Mouse (Mus musculus) bone marrow, adult 2 months (tissue): ENCODE measurements around the gene Cd37. TPM values are rescaled to one million over a fixed set of nuclear protein-coding genes. Genes with fewer than 3 reads are reported as not detected.

Experiments used
- H3K27ac ChIP-seq: fragments of 200-500 bp; 2 replicates; pipeline ENCODE4 v1.5.1; 2012; ENCODE audit warnings: low read depth, mild to moderate bottlenecking, control low read depth, inconsistent platforms, low read length; ENCODE audit not compliant: control insufficient read depth, poor library complexity, insufficient read depth
- H3K4me1 ChIP-seq: fragments of 200-500 bp; 2 replicates; pipeline ENCODE4 v1.6.1; 2011; ENCODE audit warnings: low read length; ENCODE audit not compliant: control insufficient read depth, insufficient read depth
- H3K4me3 ChIP-seq: fragments of 200-500 bp; replicated peaks from 2 replicates; pipeline ENCODE3; 2011; ENCODE audit warnings: mild to moderate bottlenecking, low read depth, low read length, control low read depth; ENCODE audit not compliant: control insufficient read depth
- CTCF ChIP-seq: fragments of 200-500 bp; IDR thresholded peaks from 2 replicates; pipeline ENCODE4 v1.5.1; 2011; ENCODE audit warnings: low read length, control low read depth; ENCODE audit not compliant: control insufficient read depth, insufficient read depth
- POLR2A ChIP-seq: fragments of 200-500 bp; IDR thresholded peaks from 2 replicates; pipeline ENCODE4 v1.6.1; 2011; ENCODE audit warnings: low read depth, mild to moderate bottlenecking, control low read depth, low read length, borderline replicate concordance; ENCODE audit not compliant: control insufficient read depth
- WGBS: fragments of 180-500 bp; shearing (Covaris S2); methylation state at CpG from one replicate; pipeline ENCODE4 v1.1.7; 2018; 5-methylcytosine and 5-hydroxymethylcytosine counted together
- polyA plus RNA-seq: library from polyadenylated mRNA; stranded (reverse); fragments of >200 nt; gene quantifications from 2 replicates; pipeline ENCODE4 v1.2.4, GENCODE M21; 2011; ENCODE audit warnings: low replicate concordance; ENCODE audit not compliant: missing spikeins, insufficient read depth, insufficient read length

Gene Cd37
- polyA plus RNA-seq, 1 experiment = 405 TPM

DNA sequence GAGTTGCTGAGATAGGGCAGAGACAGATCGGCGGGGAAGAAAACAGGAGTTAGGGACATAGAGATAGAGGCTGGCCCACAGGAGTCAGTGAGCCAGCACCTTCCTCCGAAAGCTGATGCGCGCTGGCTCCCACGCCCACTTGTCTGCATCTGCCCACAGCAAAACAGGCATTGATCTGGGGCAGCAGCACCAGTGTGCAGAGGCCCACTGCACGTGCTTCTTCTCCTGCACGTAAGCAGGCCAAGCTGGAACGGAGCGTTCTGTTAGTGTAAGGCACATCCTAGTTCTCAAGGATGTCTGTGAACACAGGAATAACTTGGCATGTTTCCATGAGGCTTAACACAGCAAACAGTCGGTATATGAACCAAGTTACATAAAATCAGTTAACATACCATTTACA is 40.0 kb downstream of the Cd37 start:
- no peak overlapping the region for H3K4me3 ChIP-seq
- no peak for TF ChIP-seq POLR2A
- TF ChIP-seq CTCF = no peak
- WGBS = 82% methylated on average over 11 of the region's 11 CpGs
- no peaks in the 10 kb centered on the region; the same call in 1 of the 2 replicates for H3K4me1 ChIP-seq
- H3K27ac ChIP-seq = no peak overlapping the region

DNA sequence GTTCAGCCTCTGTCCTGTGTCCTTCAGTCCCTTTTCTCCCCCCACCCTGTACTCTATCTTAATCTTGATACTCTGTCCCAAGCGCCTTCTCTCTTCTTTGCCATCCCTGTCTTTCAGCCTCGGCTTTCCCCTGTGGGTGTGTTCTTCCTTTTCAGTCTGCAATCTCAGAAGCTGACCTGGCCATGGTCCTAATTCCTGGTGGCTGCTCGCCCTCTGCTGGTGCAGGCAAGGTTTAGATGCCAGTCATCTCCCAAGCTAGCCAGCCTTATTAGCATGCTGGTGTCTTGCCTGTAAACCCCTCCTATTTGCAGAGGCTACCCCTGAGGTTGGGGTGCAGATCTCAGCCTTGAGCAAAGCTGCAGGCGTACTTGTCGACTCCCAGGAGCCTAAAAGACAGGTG is 40.5 kb downstream of the Cd37 start:
- 18% methylated on average over 5 of the region's 5 CpGs for WGBS
- H3K4me1 ChIP-seq = no peaks in the 10 kb centered on the region; the same call in 1 of the 2 replicates
- no peak overlapping the region for H3K27ac ChIP-seq
- no peak overlapping the region for H3K4me3 ChIP-seq
- TF ChIP-seq POLR2A (no peak), CTCF (peak; percentile 80)

DNA sequence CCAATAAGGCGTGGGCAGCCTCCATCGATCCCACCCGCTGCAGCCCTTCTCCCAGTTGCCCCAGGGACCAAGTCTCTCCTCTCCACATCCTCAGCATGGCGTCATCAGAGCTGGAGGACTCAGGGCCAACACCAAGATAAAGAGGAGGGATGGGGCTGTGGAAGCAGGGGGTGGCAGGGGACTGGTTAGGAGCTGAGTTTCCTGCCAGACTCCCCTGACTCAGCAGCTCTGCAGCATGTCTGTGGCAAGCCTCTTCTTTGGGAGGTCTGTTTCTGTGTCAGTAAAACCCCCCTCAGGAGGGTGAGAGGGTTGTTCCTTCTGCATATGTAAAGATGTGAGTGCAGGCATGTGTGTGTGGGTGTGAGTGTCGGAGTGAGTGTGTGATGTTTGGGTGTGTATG is 41.9 kb downstream of the Cd37 start:
- TF ChIP-seq POLR2A = no peak
- no peak for TF ChIP-seq CTCF
- Histone ChIP-seq H3K4me3 (no peak overlapping the region), H3K4me1 (no peaks in the 10 kb centered on the region; the same call in 1 of the 2 replicates), H3K27ac (no peak overlapping the region)
- 52% methylated on average over 5 of the region's 5 CpGs for whole genome bisulfite sequencing

DNA sequence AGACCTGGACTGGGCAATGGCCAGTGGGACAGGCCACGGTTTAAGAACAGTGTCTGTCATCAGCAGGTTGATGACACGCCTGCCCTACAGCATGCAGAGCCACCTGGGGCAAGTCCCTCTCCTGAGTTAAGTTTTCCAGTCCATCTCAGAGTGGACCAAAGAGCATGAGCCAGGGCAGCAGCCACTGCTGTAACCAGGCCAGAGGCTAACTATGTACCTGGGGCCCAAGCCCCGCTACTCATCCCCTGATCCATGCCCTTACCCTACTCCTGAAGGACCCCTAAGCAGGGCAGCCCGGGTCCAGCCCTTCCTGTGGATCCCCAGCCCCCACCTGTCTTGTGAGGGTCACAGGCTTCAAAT is 42.8 kb downstream of the Cd37 start:
- TF ChIP-seq CTCF = no peak
- no peak for TF ChIP-seq POLR2A
- H3K4me1 ChIP-seq = no peaks in the 10 kb centered on the region; the same call in 1 of the 2 replicates
- no peak overlapping the region for H3K4me3 ChIP-seq
- no peak overlapping the region for H3K27ac ChIP-seq
- WGBS = 80% methylated on average over 4 of the region's 4 CpGs

DNA sequence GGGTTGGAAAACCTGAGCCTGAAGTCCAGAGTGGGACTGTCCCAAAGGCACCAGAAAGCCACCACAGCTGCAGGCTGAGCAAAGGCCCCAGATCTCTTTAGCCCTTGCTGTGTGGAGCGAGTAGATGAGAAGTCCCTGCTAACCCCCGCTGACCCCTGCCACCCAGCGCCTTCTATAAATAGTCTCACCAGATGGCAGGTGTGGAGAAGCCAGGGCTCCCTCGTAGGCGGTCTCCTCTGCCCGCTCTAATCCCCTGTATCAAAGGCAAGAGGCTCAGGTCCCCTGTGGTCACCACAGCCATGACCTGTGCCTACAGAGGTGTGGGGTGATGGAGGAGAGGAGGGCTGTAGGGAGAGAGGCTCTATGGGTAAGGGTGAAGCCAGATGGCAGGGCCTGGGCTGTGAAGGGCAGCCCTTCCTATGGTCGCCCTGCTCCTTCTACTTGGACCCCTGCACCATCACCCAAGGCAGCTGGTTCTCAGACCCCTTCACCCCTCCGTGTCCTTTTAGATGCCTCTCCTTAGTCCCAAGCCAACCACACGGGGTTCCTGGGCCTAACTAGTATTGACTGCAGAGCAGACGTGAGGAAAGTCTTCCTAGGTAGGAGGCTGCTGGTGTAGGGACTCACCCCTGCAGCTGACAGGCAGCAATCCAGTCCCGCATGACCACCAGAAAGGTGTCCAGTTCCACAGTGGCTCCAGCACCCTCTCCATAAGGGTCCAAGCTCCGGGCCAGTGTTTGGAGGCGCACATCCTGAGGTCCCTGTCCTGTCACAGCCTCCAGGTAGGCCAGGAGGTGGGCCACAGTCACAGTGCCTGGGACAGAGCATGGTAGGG is 43.4 kb downstream of the Cd37 start:
- TF ChIP-seq POLR2A = no peak
- no peak for TF ChIP-seq CTCF
- 83% methylated on average over 13 of the region's 13 CpGs for WGBS
- Histone ChIP-seq H3K4me1 (no peaks in the 10 kb centered on the region; the same call in 1 of the 2 replicates), H3K4me3 (no peak overlapping the region), H3K27ac (no peak overlapping the region)

DNA sequence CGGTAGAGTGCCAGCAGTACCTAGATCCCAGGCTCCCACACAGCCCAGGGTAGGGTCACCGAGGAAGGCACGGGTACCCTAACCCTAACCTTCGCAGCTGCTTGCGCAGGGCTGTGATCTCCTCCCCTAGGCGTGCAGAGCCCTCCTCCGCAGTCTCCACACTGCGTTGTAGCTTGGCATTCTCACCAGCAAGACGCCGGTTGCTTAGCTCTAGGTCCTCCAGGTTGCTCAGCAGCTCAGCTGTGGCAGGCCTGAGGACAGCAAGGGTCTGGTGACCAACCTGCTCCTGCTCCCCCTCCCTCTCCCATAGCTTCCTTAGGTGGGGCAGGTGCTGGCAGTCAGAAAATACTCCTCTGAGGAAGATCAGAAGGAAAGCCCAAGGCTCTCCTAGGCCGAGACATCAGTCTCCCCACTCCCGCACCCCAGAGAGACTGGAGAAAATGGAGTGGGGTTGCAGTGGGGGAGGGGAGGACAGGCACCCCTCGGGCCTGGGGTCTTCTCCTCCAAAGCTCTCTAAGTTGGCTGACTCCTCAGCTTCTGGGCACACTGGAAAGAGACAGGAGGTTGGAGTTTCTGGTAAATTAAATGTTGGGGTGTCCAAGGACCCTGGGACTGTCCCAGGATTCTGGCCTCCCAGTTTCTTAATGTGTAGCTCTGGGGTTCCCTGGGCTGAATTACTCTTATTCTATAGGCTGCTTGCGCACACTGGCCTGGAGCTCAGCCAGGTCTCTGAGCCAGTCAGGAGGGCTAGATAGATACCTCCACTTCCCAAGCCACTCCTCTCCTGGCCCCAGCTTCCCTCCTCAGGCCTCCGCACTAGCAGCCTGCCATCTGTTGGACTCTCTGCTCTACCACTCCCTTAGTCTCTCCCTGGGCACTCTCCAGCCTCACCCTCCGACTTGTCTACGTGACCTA is 44.8 kb downstream of the Cd37 start:
- TF ChIP-seq POLR2A = no peak
- TF ChIP-seq CTCF = no peak
- Histone ChIP-seq H3K27ac (no peak overlapping the region), H3K4me3 (no peak overlapping the region), H3K4me1 (no peaks in the 10 kb centered on the region; the same call in 1 of the 2 replicates)
- 77% methylated on average over 17 of the region's 17 CpGs for WGBS

DNA sequence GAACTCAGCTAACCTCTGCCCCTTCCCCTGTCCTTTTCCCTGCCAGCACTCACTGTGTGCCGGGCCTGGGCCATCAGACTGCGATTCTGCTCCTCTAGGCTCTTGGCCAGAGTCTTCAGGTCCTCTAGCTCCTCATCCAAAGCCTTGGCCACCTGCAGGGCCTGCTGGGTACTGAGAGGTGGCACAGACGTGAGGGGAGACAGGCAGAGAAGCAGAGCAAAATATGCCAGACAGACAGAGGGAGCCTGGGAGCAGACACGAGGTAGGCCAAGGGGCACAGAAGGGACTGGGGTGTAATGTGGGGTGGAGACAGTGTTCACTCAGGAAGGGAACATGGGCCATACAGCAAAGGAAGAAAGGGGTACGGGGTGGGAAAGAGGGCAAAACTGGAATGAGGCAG is 45.5 kb downstream of the Cd37 start:
- no peak overlapping the region for H3K27ac ChIP-seq
- no peak overlapping the region for H3K4me3 ChIP-seq
- no peak for TF ChIP-seq POLR2A
- no peak for TF ChIP-seq CTCF
- 64% methylated on average over 5 of the region's 5 CpGs for WGBS
- no peaks in the 10 kb centered on the region; the same call in 1 of the 2 replicates for H3K4me1 ChIP-seq

DNA sequence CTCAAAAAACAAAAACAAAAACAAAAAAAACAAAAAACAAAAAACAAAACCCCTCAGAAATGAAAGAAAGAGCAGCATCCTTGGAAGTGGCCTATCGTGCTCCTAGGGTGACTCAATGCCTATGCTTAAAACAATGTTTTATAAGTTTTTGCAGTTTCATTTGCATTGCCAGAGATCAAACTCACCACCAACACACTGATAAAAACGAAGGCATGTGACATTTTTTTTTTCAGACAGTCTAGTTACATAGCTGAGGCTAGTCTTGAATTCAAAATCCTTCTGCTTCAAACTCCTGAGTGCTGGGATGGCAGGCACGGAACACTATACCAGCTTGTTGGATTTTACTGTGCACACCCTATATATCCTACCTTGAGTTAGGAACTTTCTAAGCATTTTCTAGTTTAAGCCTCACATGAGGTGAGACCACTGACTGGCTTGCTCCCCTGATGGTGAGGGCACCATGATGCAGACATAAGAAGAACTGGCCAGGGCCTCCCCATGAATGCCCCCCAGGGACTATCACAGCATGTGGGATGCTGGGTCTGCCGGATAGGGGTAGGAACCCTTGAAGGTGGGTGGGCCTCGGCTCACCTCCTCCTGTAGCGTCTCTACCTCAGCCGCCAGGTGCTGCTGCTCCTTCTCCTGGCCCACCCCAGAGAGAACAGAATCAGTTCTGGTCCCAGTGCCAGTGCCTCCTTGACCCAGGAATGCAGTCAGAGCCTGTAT is 46.2 kb downstream of the Cd37 start:
- TF ChIP-seq POLR2A (no peak), CTCF (no peak)
- H3K4me3 ChIP-seq = no peak overlapping the region
- no peaks in the 10 kb centered on the region; the same call in 1 of the 2 replicates for H3K4me1 ChIP-seq
- 87% methylated on average over 7 of the region's 7 CpGs for WGBS
- H3K27ac ChIP-seq = no peak overlapping the region
